Mouse (Mus musculus) midbrain, embryonic 11.5 days (tissue): ENCODE measurements around the gene Prkaa1. TPM values are rescaled to one million over a fixed set of nuclear protein-coding genes. Genes with fewer than 3 reads are reported as not detected.

ENCODE experiments used
- ATAC-seq: fragments of 200-750 bp; cut with Nextera tagmentation; 2 replicates; pipeline ENCODE4 v1.8.0; 2017; ENCODE audit warnings: moderate TSS enrichment, moderate library complexity; ENCODE audit not compliant: low FRiP score
- DNase-seq: peaks from one replicate; pipeline ENCODE4 v3.0.0; 2015; ENCODE audit warnings: low spot score; ENCODE audit errors: missing footprints
- H3K27ac ChIP-seq: fragments of 300-500 bp; sonication (generic); 2 replicates; pipeline ENCODE4 v1.5.1; 2014; ENCODE audit warnings: low read depth, low read length
- H3K27me3 ChIP-seq: fragments of 300-500 bp; sonication (generic); 2 replicates; pipeline ENCODE4 v1.6.1; 2014; ENCODE audit warnings: mild to moderate bottlenecking, low read length, moderate library complexity, mixed read lengths; ENCODE audit not compliant: control insufficient read depth, insufficient read depth
- H3K36me3 ChIP-seq: fragments of 300-500 bp; sonication (generic); 2 replicates; pipeline ENCODE4 v1.6.1; 2014; ENCODE audit warnings: mild to moderate bottlenecking, low read length, moderate library complexity, mixed read lengths; ENCODE audit not compliant: control insufficient read depth, insufficient read depth
- H3K4me1 ChIP-seq: fragments of 300-500 bp; sonication (generic); 2 replicates; pipeline ENCODE4 v1.6.1; 2014; ENCODE audit warnings: low read length; ENCODE audit not compliant: control insufficient read depth, insufficient read depth
- H3K4me2 ChIP-seq: fragments of 300-500 bp; sonication (generic); 2 replicates; pipeline ENCODE4 v1.6.1; 2014; ENCODE audit warnings: mild to moderate bottlenecking, moderate library complexity
- H3K4me3 ChIP-seq: fragments of 300-500 bp; sonication (generic); 2 replicates; pipeline ENCODE4 v1.5.1; 2014; ENCODE audit warnings: low read depth, low read length
- H3K9ac ChIP-seq: fragments of 300-500 bp; sonication (generic); 2 replicates; pipeline ENCODE4 v1.6.1; 2014; ENCODE audit warnings: low read length
- H3K9me3 ChIP-seq: fragments of 300-500 bp; sonication (generic); 2 replicates; pipeline ENCODE4 v1.6.1; 2016; ENCODE audit warnings: low read length; ENCODE audit not compliant: control insufficient read depth
- WGBS: fragments of 180-500 bp; shearing (Covaris S2); extraction: QIAGEN DNeasy Blood & Tissue Kit; methylation state at CpG from one replicate; pipeline ENCODE4 v1.1.7; 2014; 5-methylcytosine and 5-hydroxymethylcytosine counted together
- polyA plus RNA-seq: library from polyadenylated mRNA; unstranded; fragments of >200 nt; fragmentation: Nextera tagmentation; extraction: Ambion mirVana; gene quantifications from 2 replicates; pipeline ENCODE4 v1.2.1, GENCODE M21; 2014

The Prkaa1 gene
- polyA plus RNA-seq, 1 experiment from 2014 or later, result 20.3 TPM

DNA sequence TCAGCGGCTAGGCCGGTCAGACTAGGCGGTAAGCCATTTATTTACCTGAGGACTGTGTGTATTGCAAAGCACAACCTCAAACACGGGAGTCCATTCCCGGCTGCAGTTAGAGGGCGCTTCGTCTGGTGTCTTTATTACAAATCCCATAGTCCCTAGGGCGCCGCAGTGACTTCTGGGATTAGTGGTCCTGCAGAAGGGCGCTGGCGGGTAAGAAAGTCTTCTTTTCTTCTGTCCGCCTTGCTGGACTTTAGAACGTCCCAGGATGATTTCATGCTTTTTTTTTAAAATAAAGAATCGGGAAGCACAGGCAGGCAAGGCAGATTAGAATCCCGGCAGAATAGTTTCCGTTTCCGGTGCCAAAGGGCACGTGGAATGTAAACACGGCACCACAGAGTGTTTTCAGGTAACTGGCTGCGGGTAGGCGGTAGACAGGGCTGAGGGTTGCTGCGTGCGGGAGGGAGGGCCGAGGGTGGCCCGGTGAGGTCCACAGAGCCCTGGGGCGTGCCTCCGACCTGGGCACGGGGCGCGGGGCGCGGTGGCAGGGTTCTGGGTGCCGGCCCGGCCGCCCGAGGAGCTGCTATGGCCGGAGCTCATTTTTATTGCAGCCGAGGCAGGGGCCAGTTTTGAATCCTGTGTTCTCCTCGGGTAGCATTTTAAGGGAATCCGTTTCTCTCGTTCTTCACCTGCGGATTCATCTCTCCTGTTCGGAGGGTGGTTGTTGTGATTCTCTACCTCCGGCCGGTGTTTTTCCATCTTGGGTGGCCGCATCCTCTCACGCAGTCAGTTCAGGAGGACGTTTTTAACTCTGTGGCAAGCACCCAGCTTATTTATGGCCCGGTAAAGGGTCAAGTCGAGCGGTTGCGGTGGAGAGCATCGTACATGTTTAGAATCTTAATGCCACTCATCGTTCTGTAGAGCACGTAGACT lies 42.0 kb downstream of the Prkaa1 start, which contains the start of gene Ttc33:
TSS of gene Ttc33 (plus strand) at position 160 of the 927 bp plus-strand sequence.
- Histone ChIP-seq H3K36me3 (no peaks in the 10 kb centered on the region), H3K4me3 (peak within 1 kb of the TSS; percentile 89), H3K9me3 (no peaks in the 10 kb centered on the region), H3K4me2 (peak within 1 kb of the TSS; percentile 78), H3K4me1 (peaks cover 13% of the 10 kb centered on the region; the same call in 1 of the 2 replicates), H3K9ac (peak within 1 kb of the TSS; percentile 82), H3K27me3 (no peaks in the 10 kb centered on the region), H3K27ac (peak within 1 kb of the TSS; percentile 76)
- WGBS, result under 1% methylated on average over 55 of the region's 55 CpGs
- ATAC-seq (peak; percentile 92), DNase-seq (peak; percentile 95)

GRCm38 (mm10) chr15:5186293-5186675 lies 42.6 kb downstream of the Prkaa1 start:
- DNase-seq (no peak), ATAC-seq (no peak)
- no peaks in the 10 kb centered on the region for H3K36me3 ChIP-seq
- peak overlapping the region; percentile 89 for H3K4me3 ChIP-seq
- H3K4me2 ChIP-seq, result peak overlapping the region; percentile 78
- H3K27ac ChIP-seq, result no peak overlapping the region
- 43% methylated on average over 10 of the region's 10 CpGs for WGBS
- peak overlapping the region; percentile 82 for H3K9ac ChIP-seq
- peaks cover 13% of the 10 kb centered on the region; the same call in 1 of the 2 replicates for H3K4me1 ChIP-seq
- H3K27me3 ChIP-seq, result no peaks in the 10 kb centered on the region
- H3K9me3 ChIP-seq, result no peaks in the 10 kb centered on the region

DNA sequence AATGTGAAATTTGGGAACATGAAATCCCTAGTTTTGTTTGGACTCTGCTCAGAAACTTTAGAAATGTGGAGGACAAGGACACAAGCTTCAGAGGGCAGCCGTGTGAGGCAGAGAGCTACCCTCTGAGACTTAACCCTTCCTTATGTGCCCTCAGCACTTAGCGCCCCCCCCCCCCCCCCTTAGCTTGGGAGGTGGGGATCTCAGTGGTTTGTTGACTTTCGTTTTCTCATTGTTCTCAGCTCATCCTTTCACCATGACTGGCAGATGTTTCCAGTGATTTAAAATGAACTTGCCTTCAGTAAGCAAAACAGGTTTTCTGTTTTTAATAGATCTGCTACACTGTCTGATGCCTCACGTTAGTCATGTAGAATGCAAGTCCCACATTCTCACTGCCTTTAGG lies 43.5 kb downstream of the Prkaa1 start:
- Histone ChIP-seq H3K9me3 (no peaks in the 10 kb centered on the region), H3K27me3 (no peaks in the 10 kb centered on the region), H3K36me3 (no peaks in the 10 kb centered on the region), H3K4me2 (no peak overlapping the region), H3K4me1 (peaks cover 13% of the 10 kb centered on the region; the same call in 1 of the 2 replicates), H3K4me3 (no peak overlapping the region), H3K27ac (no peak overlapping the region), H3K9ac (no peak overlapping the region)
- DNase-seq (no peak), ATAC-seq (no peak)
- 58% methylated on average over 4 of the region's 4 CpGs for WGBS

DNA sequence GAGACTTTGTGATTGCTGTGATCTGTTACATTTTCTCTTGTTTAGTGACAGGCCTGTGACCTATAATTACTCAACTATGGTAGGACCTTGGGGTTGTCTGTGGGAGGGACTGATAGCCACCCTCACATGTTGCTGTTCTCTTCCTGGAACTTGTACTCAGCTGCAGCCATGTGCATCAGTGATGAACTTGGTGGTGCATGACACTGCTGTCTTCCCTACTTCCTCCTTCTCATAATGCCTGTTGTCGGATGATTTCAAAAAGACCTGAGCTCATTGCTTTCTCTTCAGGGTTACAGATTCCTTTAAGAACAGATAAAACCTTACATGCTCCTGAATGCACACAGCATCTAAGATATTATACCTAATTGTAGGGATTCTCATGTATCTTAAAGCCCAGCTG lies 44.4 kb downstream of the Prkaa1 start:
- Histone ChIP-seq H3K4me3 (no peak overlapping the region), H3K4me2 (no peak overlapping the region), H3K4me1 (peaks cover 13% of the 10 kb centered on the region; the same call in 1 of the 2 replicates), H3K9me3 (no peaks in the 10 kb centered on the region), H3K27ac (no peak overlapping the region), H3K9ac (no peak overlapping the region), H3K36me3 (no peaks in the 10 kb centered on the region), H3K27me3 (no peaks in the 10 kb centered on the region)
- ATAC-seq (no peak), DNase-seq (no peak)
- WGBS, result 93% methylated on average over 1 of the region's 1 CpGs

DNA sequence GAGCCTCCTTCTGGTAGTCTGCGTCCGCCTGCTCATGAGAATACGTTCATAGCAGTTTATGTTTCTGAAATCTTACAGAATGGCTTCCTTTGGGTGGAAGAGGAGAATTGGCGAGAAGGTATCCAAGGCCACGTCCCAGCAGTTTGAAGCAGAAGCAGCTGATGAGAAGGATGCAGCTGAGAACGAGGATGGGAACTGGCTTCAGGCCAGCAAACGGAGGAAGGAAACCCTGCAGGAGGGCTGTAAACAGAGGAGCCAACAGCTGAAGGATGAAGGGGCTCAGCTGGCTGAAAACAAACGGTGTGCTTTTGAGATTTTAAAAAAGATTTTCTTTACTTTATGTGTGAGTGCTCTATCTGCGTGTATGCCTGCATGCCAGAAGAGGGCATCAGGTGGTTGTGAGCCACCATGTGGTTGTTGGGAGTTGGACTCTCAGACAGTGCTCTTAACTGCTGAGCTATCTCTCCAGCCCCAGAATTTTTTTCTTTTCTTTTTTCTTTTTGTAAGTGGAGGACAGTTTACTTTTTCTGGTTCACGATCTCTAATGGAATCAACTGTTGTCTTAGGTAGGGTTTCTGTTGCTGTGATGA lies 45.9 kb downstream of the Prkaa1 start:
- 81% methylated on average over 10 of the region's 10 CpGs for WGBS
- no peak overlapping the region for H3K9ac ChIP-seq
- no peak overlapping the region for H3K27ac ChIP-seq
- no peaks in the 10 kb centered on the region for H3K9me3 ChIP-seq
- no peaks in the 10 kb centered on the region for H3K27me3 ChIP-seq
- no peak overlapping the region for H3K4me3 ChIP-seq
- no peaks in the 10 kb centered on the region for H3K36me3 ChIP-seq
- H3K4me2 ChIP-seq, result no peak overlapping the region
- DNase-seq (no peak), ATAC-seq (no peak)
- H3K4me1 ChIP-seq, result peaks cover 10% of the 10 kb centered on the region; the same call in 1 of the 2 replicates

DNA sequence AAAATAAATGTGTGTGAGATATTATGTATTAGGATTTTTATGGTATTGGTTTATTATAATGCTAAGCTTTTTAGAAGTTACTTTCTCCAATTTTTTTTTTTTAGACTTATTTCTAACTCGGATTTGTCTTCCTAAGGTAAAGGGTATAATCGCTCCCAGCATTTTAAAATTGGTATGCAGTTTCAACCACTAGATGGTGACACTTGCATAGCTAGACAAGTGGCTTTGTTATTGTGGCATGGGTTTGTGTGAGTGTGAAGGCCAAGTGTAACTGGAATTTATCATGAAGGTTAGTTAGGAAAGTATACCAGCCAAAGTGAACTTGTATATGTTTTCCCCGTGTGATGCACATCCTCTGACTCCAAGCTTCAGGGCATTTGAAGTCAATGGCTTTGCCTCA lies 50.2 kb downstream of the Prkaa1 start:
- H3K27me3 ChIP-seq, result no peaks in the 10 kb centered on the region
- H3K27ac ChIP-seq, result no peak overlapping the region
- WGBS, result 89% methylated on average over 3 of the region's 3 CpGs
- H3K4me1 ChIP-seq, result no peaks in the 10 kb centered on the region
- H3K4me3 ChIP-seq, result no peak overlapping the region
- no peaks in the 10 kb centered on the region for H3K36me3 ChIP-seq
- DNase-seq, result no peak
- ATAC-seq, result 0 out of 2 replicates have a peak, but pooled peaks have one; percentile 22
- no peak overlapping the region for H3K9ac ChIP-seq
- no peak overlapping the region for H3K4me2 ChIP-seq
- H3K9me3 ChIP-seq, result no peaks in the 10 kb centered on the region

GRCm38 (mm10) chr15:5194446-5194845 lies 50.8 kb downstream of the Prkaa1 start:
- no peaks in the 10 kb centered on the region for H3K36me3 ChIP-seq
- H3K9me3 ChIP-seq, result no peaks in the 10 kb centered on the region
- H3K4me2 ChIP-seq, result no peak overlapping the region
- no peaks in the 10 kb centered on the region for H3K27me3 ChIP-seq
- 88% methylated on average over 6 of the region's 6 CpGs for WGBS
- H3K4me1 ChIP-seq, result no peaks in the 10 kb centered on the region
- H3K4me3 ChIP-seq, result no peak overlapping the region
- H3K27ac ChIP-seq, result no peak overlapping the region
- ATAC-seq (no peak), DNase-seq (no peak)
- H3K9ac ChIP-seq, result no peak overlapping the region

DNA sequence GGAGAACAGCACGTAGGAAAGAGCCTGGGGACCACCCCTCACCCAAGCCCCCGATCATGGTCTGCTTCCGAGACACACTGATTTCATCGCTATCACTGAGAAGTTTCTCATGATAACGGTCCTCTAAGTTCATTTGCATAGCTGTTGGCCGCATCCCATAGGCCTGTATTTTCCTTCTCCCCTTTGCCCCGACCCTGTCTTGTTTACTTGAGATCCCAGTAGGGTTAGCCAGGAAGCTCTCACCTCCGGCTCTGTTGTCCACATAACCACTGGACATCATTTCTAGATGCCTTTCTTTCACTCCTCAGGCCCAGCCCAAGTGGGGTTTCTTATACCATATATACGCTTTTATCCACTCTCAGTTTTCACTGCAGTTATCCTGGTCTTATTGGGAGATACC lies 51.3 kb downstream of the Prkaa1 start:
- 91% methylated on average over 9 of the region's 9 CpGs for WGBS
- DNase-seq, result no peak
- Histone ChIP-seq H3K27ac (no peak overlapping the region), H3K36me3 (no peaks in the 10 kb centered on the region), H3K4me3 (no peak overlapping the region), H3K4me2 (no peak overlapping the region), H3K9ac (no peak overlapping the region), H3K4me1 (no peaks in the 10 kb centered on the region), H3K27me3 (no peaks in the 10 kb centered on the region), H3K9me3 (no peaks in the 10 kb centered on the region)
- ATAC-seq, result no peak

DNA sequence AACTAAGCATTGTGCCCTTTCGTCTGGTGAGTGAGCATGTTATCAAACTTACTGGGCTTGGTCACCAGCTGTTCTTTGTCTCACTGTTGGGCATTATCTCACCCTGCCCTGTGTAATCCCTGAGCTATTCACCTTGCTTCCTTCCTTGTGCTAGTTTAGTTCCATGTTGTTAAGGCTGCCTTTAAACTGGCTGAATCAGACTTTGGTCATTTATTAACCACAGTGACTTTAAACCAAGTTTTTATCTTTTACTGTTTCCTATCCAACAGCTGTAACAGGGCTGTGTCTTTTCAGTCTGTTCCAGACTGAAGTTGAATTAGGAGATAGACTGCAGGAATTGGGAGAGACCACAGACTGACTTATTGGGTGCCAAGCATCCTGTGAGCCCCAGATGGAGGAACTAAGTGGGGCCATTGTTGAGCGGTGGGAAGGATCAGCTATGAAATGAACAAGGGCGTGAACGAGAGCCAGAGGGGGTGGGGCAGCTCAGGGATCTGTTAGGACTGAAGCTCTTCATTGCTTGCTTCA lies 52.4 kb downstream of the Prkaa1 start:
- H3K27me3 ChIP-seq, result no peaks in the 10 kb centered on the region
- H3K36me3 ChIP-seq, result no peaks in the 10 kb centered on the region
- no peak overlapping the region for H3K4me3 ChIP-seq
- H3K4me2 ChIP-seq, result no peak overlapping the region
- no peak for ATAC-seq
- H3K9me3 ChIP-seq, result no peaks in the 10 kb centered on the region
- no peaks in the 10 kb centered on the region for H3K4me1 ChIP-seq
- no peak overlapping the region for H3K27ac ChIP-seq
- DNase-seq, result no peak
- H3K9ac ChIP-seq, result no peak overlapping the region
- WGBS, result 81% methylated on average over 4 of the region's 4 CpGs
